Mouse (Mus musculus) lung, postnatal 0 days (tissue): Measurements from ENCODE around the gene Grb10. TPM values are rescaled to one million over a fixed set of nuclear protein-coding genes. Genes with fewer than 3 reads are reported as not detected.

Experiments used
- ATAC-seq: fragments of 200-750 bp; cut with Nextera tagmentation; 2 replicates; pipeline ENCODE4 v1.8.0; 2017; ENCODE audit warnings: moderate library complexity
- DNase-seq: peaks from one replicate; pipeline ENCODE4 v3.0.0-alpha.2; 2016; ENCODE audit warnings: low spot score
- H3K27ac ChIP-seq: fragments of 300-500 bp; sonication (generic); 2 replicates; pipeline ENCODE4 v1.5.1; 2014; ENCODE audit warnings: antibody characterized with exemption, mild to moderate bottlenecking, low read length, mixed read lengths
- H3K27me3 ChIP-seq: fragments of 300-500 bp; sonication (generic); replicated peaks from 2 replicates; pipeline ENCODE4 v1.6.1; 2014; ENCODE audit warnings: low read length, mixed read lengths; ENCODE audit not compliant: insufficient read depth
- H3K36me3 ChIP-seq: fragments of 300-500 bp; sonication (generic); 2 replicates; pipeline ENCODE4 v1.6.1; 2014; ENCODE audit warnings: low read length, mixed read lengths; ENCODE audit not compliant: insufficient read depth
- H3K4me1 ChIP-seq: fragments of 300-500 bp; sonication (generic); 2 replicates; pipeline ENCODE4 v1.6.1; 2014; ENCODE audit warnings: antibody characterized with exemption, low read depth, low read length, mixed read lengths; ENCODE audit not compliant: insufficient read depth
- H3K4me2 ChIP-seq: fragments of 300-500 bp; sonication (generic); replicated peaks from 2 replicates; pipeline ENCODE4 v1.6.1; 2014; ENCODE audit warnings: low read depth, mild to moderate bottlenecking, low read length, moderate library complexity, mixed read lengths
- H3K4me3 ChIP-seq: fragments of 300-500 bp; sonication (generic); 2 replicates; pipeline ENCODE4 v1.5.1; 2014; ENCODE audit warnings: low read depth, low read length
- H3K9ac ChIP-seq: fragments of 300-500 bp; sonication (generic); replicated peaks from 2 replicates; pipeline ENCODE4 v1.6.1; 2014; ENCODE audit warnings: low read depth, mild to moderate bottlenecking
- H3K9me3 ChIP-seq: fragments of 300-500 bp; sonication (generic); 2 replicates; pipeline ENCODE4 v1.6.1; 2016; ENCODE audit warnings: low read length, mixed read lengths
- CTCF ChIP-seq: IDR thresholded peaks from 2 replicates; pipeline ENCODE4 v1.5.1; 2016; ENCODE audit warnings: antibody characterized with exemption, mild to moderate bottlenecking
- EP300 ChIP-seq: IDR thresholded peaks from 2 replicates; pipeline ENCODE4 v1.6.1; 2016; ENCODE audit warnings: antibody characterized with exemption, mild to moderate bottlenecking, control low read depth
- WGBS: fragments of 180-500 bp; shearing (Covaris S2); extraction: QIAGEN DNeasy Blood & Tissue Kit; methylation state at CpG from one replicate; pipeline ENCODE4 v1.1.7; 2014; 5-methylcytosine and 5-hydroxymethylcytosine counted together
- polyA plus RNA-seq: library from polyadenylated mRNA; unstranded; fragments of >200 nt; fragmentation: Nextera tagmentation; extraction: Ambion mirVana; gene quantifications from 2 replicates; pipeline ENCODE4 v1.2.1, GENCODE M21; 2015

The Grb10 gene
- polyA plus RNA-seq, 1 experiment from 2014 or later: 86.9 TPM

- Histone ChIP-seq H3K27me3 (no peaks in the 10 kb centered on the region), H3K4me1 (no peaks in the 10 kb centered on the region), H3K9ac (no peak overlapping the region), H3K9me3 (no peaks in the 10 kb centered on the region), H3K4me2 (no peak overlapping the region), H3K36me3 (no peaks in the 10 kb centered on the region), H3K4me3 (no peak overlapping the region), H3K27ac (no peak overlapping the region)
- whole genome bisulfite sequencing: 62% methylated on average over 5 of the region's 5 CpGs
- ATAC-seq: no peak
- DNase-seq: no peak
- TF ChIP-seq EP300: no peak
- TF ChIP-seq CTCF: no peak
Measured at GRCm38 (mm10) chr11:11904995-11905394, 133.5 kb downstream of the Grb10 start.

GRCm38 (mm10) chr11:11901509-11901908 lies 137.0 kb downstream of the Grb10 start:
- TF ChIP-seq EP300 (no peak), CTCF (no peak)
- WGBS: 41% methylated on average over 5 of the region's 5 CpGs
- peak; percentile 77 for ATAC-seq
- H3K9me3 ChIP-seq: no peaks in the 10 kb centered on the region
- peak; percentile 42 for DNase-seq
- no peak overlapping the region for H3K9ac ChIP-seq
- H3K36me3 ChIP-seq: no peaks in the 10 kb centered on the region
- no peak overlapping the region for H3K4me3 ChIP-seq
- peaks cover 6% of the 10 kb centered on the region; the same call in 1 of the 2 replicates for H3K4me1 ChIP-seq
- no peak overlapping the region for H3K4me2 ChIP-seq
- no peak overlapping the region for H3K27ac ChIP-seq
- no peaks in the 10 kb centered on the region for H3K27me3 ChIP-seq

- Histone ChIP-seq H3K4me2 (no peak overlapping the region), H3K9ac (no peak overlapping the region), H3K36me3 (no peaks in the 10 kb centered on the region), H3K27me3 (no peaks in the 10 kb centered on the region), H3K4me3 (no peak overlapping the region), H3K4me1 (peaks cover 6% of the 10 kb centered on the region; the same call in 1 of the 2 replicates), H3K27ac (no peak overlapping the region), H3K9me3 (no peaks in the 10 kb centered on the region)
- no peak for DNase-seq
- no peak for TF ChIP-seq CTCF
- TF ChIP-seq EP300: no peak
- ATAC-seq: no peak
- WGBS: 94% methylated on average over 3 of the region's 3 CpGs
Measured at GRCm38 (mm10) chr11:11898496-11898895, 140.0 kb downstream of the Grb10 start.

GRCm38 (mm10) chr11:11897645-11898357 lies 140.7 kb downstream of the Grb10 start, which contains the start of gene Ddc:
TSS of gene Ddc (minus strand) at chr11:11898144.
- Histone ChIP-seq H3K4me2 (no peak within 1 kb of the TSS), H3K36me3 (no peaks in the 10 kb centered on the region), H3K9me3 (no peaks in the 10 kb centered on the region), H3K9ac (no peak within 1 kb of the TSS), H3K4me3 (no peak within 1 kb of the TSS), H3K27ac (no peak within 1 kb of the TSS), H3K4me1 (peaks cover 6% of the 10 kb centered on the region; the same call in 1 of the 2 replicates), H3K27me3 (no peaks in the 10 kb centered on the region)
- ATAC-seq: peak; percentile 53
- TF ChIP-seq EP300 (no peak), CTCF (no peak)
- 62% methylated on average over 12 of the region's 12 CpGs for WGBS
- DNase-seq: peak; percentile 60

GRCm38 (mm10) chr11:11895479-11895878 lies 143.0 kb downstream of the Grb10 start:
- no peak for TF ChIP-seq EP300
- no peak for TF ChIP-seq CTCF
- ATAC-seq: no peak
- Histone ChIP-seq H3K9ac (no peak overlapping the region), H3K9me3 (no peaks in the 10 kb centered on the region), H3K27me3 (no peaks in the 10 kb centered on the region), H3K4me2 (no peak overlapping the region), H3K4me1 (peaks cover 6% of the 10 kb centered on the region; the same call in 1 of the 2 replicates), H3K36me3 (no peaks in the 10 kb centered on the region), H3K27ac (no peak overlapping the region), H3K4me3 (no peak overlapping the region)
- WGBS: 81% methylated on average over 2 of the region's 2 CpGs
- no peak for DNase-seq

GRCm38 (mm10) chr11:11893769-11894168 lies 144.7 kb downstream of the Grb10 start:
- no peaks in the 10 kb centered on the region for H3K27me3 ChIP-seq
- no peak overlapping the region for H3K9ac ChIP-seq
- TF ChIP-seq CTCF: no peak
- no peak for TF ChIP-seq EP300
- DNase-seq: no peak
- H3K4me1 ChIP-seq: peaks cover 6% of the 10 kb centered on the region; the same call in 1 of the 2 replicates
- WGBS: 61% methylated on average over 1 of the region's 1 CpGs
- no peak overlapping the region for H3K4me3 ChIP-seq
- no peak overlapping the region for H3K4me2 ChIP-seq
- H3K27ac ChIP-seq: no peak overlapping the region
- ATAC-seq: no peak
- H3K36me3 ChIP-seq: no peaks in the 10 kb centered on the region
- no peaks in the 10 kb centered on the region for H3K9me3 ChIP-seq
